Mouse (Mus musculus) stomach, postnatal 0 days (tissue): ENCODE measurements around the gene Satb2.

Source experiments
- CTCF ChIP-seq: IDR thresholded peaks from 2 replicates; pipeline ENCODE4 v1.5.1; 2016; ENCODE audit warnings: antibody characterized with exemption, low read depth, mild to moderate bottlenecking, moderate library complexity
- EP300 ChIP-seq: optimal IDR thresholded peaks from 2 replicates; pipeline ENCODE3; 2016; ENCODE audit warnings: antibody characterized with exemption

DNA sequence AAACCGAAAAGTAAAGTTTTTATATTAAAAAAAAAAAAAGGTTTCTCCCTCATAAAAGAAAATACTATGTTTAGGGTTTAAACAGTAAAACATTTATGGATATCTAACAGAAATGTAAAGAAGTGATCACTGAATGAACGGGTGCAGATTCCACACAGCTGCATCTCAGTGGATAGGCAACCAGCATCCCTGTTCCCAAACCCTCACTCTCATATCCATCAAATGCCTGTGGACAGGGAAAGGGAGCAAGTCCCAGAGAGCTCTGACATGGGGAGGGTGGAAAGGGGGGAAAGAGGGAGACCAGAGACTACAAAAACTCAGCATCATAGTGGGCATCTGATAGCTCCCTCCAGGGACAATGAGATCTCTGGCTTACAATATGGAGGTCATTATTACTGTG lies 21.6 kb downstream of the Satb2 start:
- TF ChIP-seq CTCF (no peak), EP300 (no peak)
